Mouse (Mus musculus): ENCODE measurements at regions not wholly inside any gene's neighbourhood (a gene's known extent, or its start where the extent isn't known, plus 50 kb on each side); places are given as distances from the start of the nearest gene placed in this dataset.

GRCm38 (mm10) chr14:102782227-102782626, 200.2 kb downstream of the Kctd12 start:
- no peak for TF ChIP-seq POLR2A (IDR thresholded peaks at IDR 0.05; ENCODE audit: low read depth, low read length)
- no peak for TF ChIP-seq CTCF (IDR thresholded peaks at IDR 0.05; ENCODE audit: extremely low read depth, insufficient read depth, insufficient read length, insufficient replicate concordance)
